ENCODE assay signal across 23 mouse cellular contexts in the genomic region with DNA sequence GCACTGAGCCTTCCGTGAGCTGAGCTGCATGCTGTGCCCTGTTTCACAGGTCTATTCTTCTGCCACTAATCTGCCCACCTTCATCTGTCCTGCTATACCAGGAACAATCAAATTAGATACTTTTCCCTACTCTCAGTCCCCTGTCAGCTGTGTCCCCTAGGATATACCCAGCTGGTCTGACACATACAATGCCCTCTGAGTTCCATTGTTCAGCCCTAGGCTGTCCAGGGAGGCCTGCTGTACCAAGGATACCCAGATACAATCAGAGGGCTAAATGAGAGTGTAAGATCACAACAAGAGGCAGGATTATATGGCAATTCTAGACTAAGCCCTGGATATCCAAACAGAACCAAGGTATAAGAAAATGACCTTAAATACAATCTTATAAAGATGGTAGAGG.
DNase-seq lines count a peak whose midpoint lies in the region; ATAC-seq lines count a peak whose summit lies in the region.
"Had no signal": no experiment of that assay in that cellular context is flagged by ENCODE, and none has a peak within 500 bp of the region (broad histone marks: within the 10 kb centered on the region; RNA-seq: fewer than 3 reads in every experiment).

No protein-coding gene starts in this region.

- H3K9ac ChIP-seq in hindbrain, embryonic 12.5 days = no peak overlapping the region
- H3K9ac ChIP-seq in hindbrain, embryonic 13.5 days = no peak overlapping the region
- H3K9ac ChIP-seq: embryonic facial prominence, embryonic 12.5 days; embryonic facial prominence, embryonic 15.5 days; forebrain, postnatal 0 days; intestine, embryonic 15.5 days had no signal

- H3K4me1 ChIP-seq in hindbrain, embryonic 12.5 days = peaks cover 9% of the 10 kb centered on the region; the same call in 1 of the 2 replicates
- no peaks in the 10 kb centered on the region for H3K4me1 ChIP-seq in hindbrain, embryonic 13.5 days (replicated peaks)
- H3K4me1 ChIP-seq in megakaryocyte, embryonic 14.5 days = no peaks in the 10 kb centered on the region

- ATAC-seq in hindbrain, embryonic 12.5 days (ENCODE audit: low FRiP score) = 0 out of 2 replicates have a peak, but pooled peaks have one; percentile 48
- no peak for ATAC-seq in hindbrain, embryonic 13.5 days (ENCODE audit: low FRiP score)
- ATAC-seq in megakaryocyte, adult 5-6 weeks (ENCODE audit: poor library complexity, severe bottlenecking) = no peak
- ATAC-seq: forebrain, embryonic 14.5 days; forebrain, postnatal 0 days had no signal

- H3K4me3 ChIP-seq in hindbrain, embryonic 12.5 days = no peak overlapping the region
- no peak overlapping the region for H3K4me3 ChIP-seq in hindbrain, embryonic 13.5 days
- peak overlapping the region; percentile 19 for H3K4me3 ChIP-seq in megakaryocyte, embryonic 14.5 days (replicated peaks)
- H3K4me3 ChIP-seq: embryonic facial prominence, embryonic 12.5 days; embryonic facial prominence, embryonic 15.5 days; gastrocnemius, adult 2 months; intestine, embryonic 15.5 days had no signal

- no peaks in the 10 kb centered on the region for H3K27me3 ChIP-seq in hindbrain, embryonic 12.5 days
- no peaks in the 10 kb centered on the region for H3K27me3 ChIP-seq in hindbrain, embryonic 13.5 days
- H3K27me3 ChIP-seq in megakaryocyte, embryonic 14.5 days (replicated peaks) = no peaks in the 10 kb centered on the region
- H3K27me3 ChIP-seq: CH12.LX; embryonic facial prominence, embryonic 12.5 days; embryonic facial prominence, embryonic 15.5 days; intestine, embryonic 15.5 days; Patski had no signal

- WGBS in hindbrain, embryonic 12.5 days = 89% methylated on average over 1 of the region's 1 CpGs
- 83% methylated on average over 1 of the region's 1 CpGs for WGBS in hindbrain, embryonic 13.5 days

- DNase-seq in retina, postnatal 1 day = peak; percentile 1
- no peak for DNase-seq in retina, embryonic 14.5 days (ENCODE audit: low spot score)
- DNase-seq: B cell, adult 2 months; cerebellum, adult 11 months; cerebellum, adult 2 months; cerebellum, adult 9-11 months; cerebellum, postnatal 25 days; forebrain, postnatal 0 days; gastrocnemius, adult 2 months; gastrocnemius, postnatal 14 days; heart, adult 11 months had no signal

- no peaks in the 10 kb centered on the region for H3K36me3 ChIP-seq in hindbrain, embryonic 12.5 days
- no peaks in the 10 kb centered on the region for H3K36me3 ChIP-seq in hindbrain, embryonic 13.5 days
- no peaks in the 10 kb centered on the region for H3K36me3 ChIP-seq in megakaryocyte, embryonic 14.5 days (replicated peaks; ENCODE audit: low read length)
- H3K36me3 ChIP-seq: embryonic facial prominence, embryonic 12.5 days; embryonic facial prominence, embryonic 15.5 days; G1E; intestine, embryonic 15.5 days had no signal

- H3K4me2 ChIP-seq in hindbrain, embryonic 12.5 days (replicated peaks) = no peak overlapping the region
- no peak overlapping the region for H3K4me2 ChIP-seq in hindbrain, embryonic 13.5 days
- H3K4me2 ChIP-seq: embryonic facial prominence, embryonic 12.5 days; embryonic facial prominence, embryonic 15.5 days; heart, embryonic 11.5 days; intestine, embryonic 15.5 days had no signal

- H3K27ac ChIP-seq in hindbrain, embryonic 12.5 days = no peak overlapping the region
- H3K27ac ChIP-seq in hindbrain, embryonic 13.5 days = no peak overlapping the region
- H3K27ac ChIP-seq: embryonic facial prominence, embryonic 12.5 days; embryonic facial prominence, embryonic 15.5 days; gastrocnemius, adult 2 months; intestine, embryonic 15.5 days had no signal

- no peaks in the 10 kb centered on the region for H3K9me3 ChIP-seq in hindbrain, embryonic 12.5 days (replicated peaks)
- no peaks in the 10 kb centered on the region for H3K9me3 ChIP-seq in hindbrain, embryonic 13.5 days
- H3K9me3 ChIP-seq in megakaryocyte, embryonic 14.5 days = no peaks in the 10 kb centered on the region
- H3K9me3 ChIP-seq: embryonic facial prominence, embryonic 12.5 days; embryonic facial prominence, embryonic 15.5 days; G1E; intestine, embryonic 15.5 days had no signal
